1 mouse cellular context compared by ENCODE assay signal in the genomic region with DNA sequence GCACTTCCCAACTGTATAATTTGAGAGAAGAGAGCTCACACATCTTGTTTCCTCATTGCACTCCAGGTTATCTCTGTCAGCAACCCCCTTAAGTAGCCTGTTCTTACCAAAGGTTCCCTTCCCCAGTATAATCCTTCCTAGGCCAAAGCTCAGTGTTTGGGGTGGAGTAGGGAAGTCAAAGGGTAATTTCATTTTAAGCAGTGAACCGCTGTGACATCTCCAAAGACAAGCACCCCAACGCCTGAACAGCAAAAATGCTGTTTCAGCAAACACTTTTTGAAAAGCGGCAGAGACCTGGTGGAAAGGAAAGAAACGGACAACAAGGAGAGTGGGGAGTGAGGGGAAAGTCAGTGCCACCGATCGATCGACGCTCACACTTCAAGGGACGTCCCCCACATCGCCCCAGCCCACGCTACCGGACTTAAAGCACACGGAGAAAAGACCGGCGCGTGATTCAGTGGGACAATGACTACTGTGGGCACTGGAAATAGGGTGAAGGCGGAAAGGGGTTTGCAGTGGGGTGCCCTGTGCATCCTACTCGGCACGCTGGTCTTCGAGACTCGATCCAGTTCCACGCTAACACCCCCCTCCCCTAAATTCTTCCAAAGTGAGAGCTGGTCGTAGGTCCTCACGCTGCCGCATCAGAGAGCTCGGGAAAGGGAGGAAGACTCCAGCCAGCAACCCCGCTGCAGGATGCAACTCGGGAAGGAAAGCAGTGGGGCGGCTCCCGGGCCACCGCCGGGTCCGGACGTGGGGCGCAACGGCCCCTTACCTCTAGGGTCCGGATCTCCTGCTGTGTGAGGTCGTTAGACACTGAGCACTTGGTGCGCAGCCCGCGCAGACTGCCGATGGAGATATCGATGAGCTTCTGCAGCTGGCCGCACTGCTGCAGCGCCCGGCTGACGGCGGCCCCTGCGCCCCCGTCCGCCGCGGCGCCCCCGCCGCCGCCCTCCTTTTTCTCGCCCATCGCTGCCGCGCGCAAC.
A peak's percentile ranks its signal among the peaks of the same experiment; 100 is the strongest.
TF ChIP-seq lines count a peak whose summit lies in the region.

No protein-coding gene starts in this region.

TF ChIP-seq in MEL, 35 proteins besides CTCF, POLR2A, EP300 and RAD21 (continued from another document):
- TF ChIP-seq USF1 (IDR thresholded peaks at IDR 0.05; ENCODE audit: low read depth, low read length) (no peak), MYC (IDR thresholded peaks at IDR 0.05; ENCODE audit: low read depth, low read length) (0 out of 2 replicates have a peak, but pooled peaks have one; percentile 35), GATA1 (IDR thresholded peaks at IDR 0.05; ENCODE audit: low read depth, low read length) (peak; percentile 53), UBTF (IDR thresholded peaks at IDR 0.05; ENCODE audit: borderline replicate concordance, insufficient read depth, low read depth, low read length) (peak; percentile 84; the same call in 1 of the 2 replicates), MAZ (IDR thresholded peaks at IDR 0.05; ENCODE audit: low read depth, low read length) (no peak), POLR2AphosphoS5 (IDR thresholded peaks at IDR 0.05; ENCODE audit: borderline replicate concordance, low read depth, low read length) (no peak), BHLHE40 (IDR thresholded peaks at IDR 0.05; ENCODE audit: borderline replicate concordance, low read depth, low read length) (no peak)
